In genomic region chr10:80670531-80670930, GRCm38 (mm10) we compare ENCODE assay signal across 17 mouse cellular contexts. TPM values are rescaled to one million over a fixed set of nuclear protein-coding genes. Genes with fewer than 3 reads are reported as not detected.
DNase-seq lines count a peak whose midpoint lies in the region; ATAC-seq and TF ChIP-seq lines count a peak whose summit lies in the region.
"Had no signal": no experiment of that assay in that cellular context is flagged by ENCODE, and none has a peak within 500 bp of the region (broad histone marks: within the 10 kb centered on the region; RNA-seq: fewer than 3 reads in every experiment).

No protein-coding gene starts in this region.

- no peak overlapping the region for H3K4me2 ChIP-seq in heart, embryonic 12.5 days
- H3K4me2 ChIP-seq in liver, postnatal 0 days (ENCODE audit: low read depth, low read length) = no peak overlapping the region
- H3K4me2 ChIP-seq: forebrain, embryonic 13.5 days; lung, embryonic 14.5 days; midbrain, embryonic 13.5 days; neural tube, embryonic 12.5 days had no signal

- H3K36me3 ChIP-seq in heart, embryonic 12.5 days = peaks cover 78% of the 10 kb centered on the region
- peaks cover 42% of the 10 kb centered on the region for H3K36me3 ChIP-seq in liver, adult 2 months (ENCODE audit: control insufficient read depth, insufficient read depth, low read length)
- peaks cover 82% of the 10 kb centered on the region for H3K36me3 ChIP-seq in liver, postnatal 0 days (replicated peaks; ENCODE audit: insufficient read depth, low read length)

- WGBS in heart, embryonic 12.5 days = 96% methylated on average over 2 of the region's 2 CpGs
- 38% methylated on average over 2 of the region's 2 CpGs for WGBS in liver, adult 2 months
- 96% methylated on average over 2 of the region's 2 CpGs for WGBS in liver, postnatal 0 days (ENCODE audit: insufficient replicate concordance)

- peaks cover 34% of the 10 kb centered on the region for H3K79me2 ChIP-seq in liver, adult 2 months (ENCODE audit: control insufficient read depth, insufficient read depth, low read length)

- TF ChIP-seq EP300 in liver, postnatal 0 days (IDR thresholded peaks at IDR 0.05; ENCODE audit: low read depth) = no peak

- TF ChIP-seq CTCF in liver, adult 2 months (IDR thresholded peaks at IDR 0.05; ENCODE audit: low read depth, low read length) = no peak
- no peak for TF ChIP-seq CTCF in liver, postnatal 0 days (IDR thresholded peaks at IDR 0.05; ENCODE audit: low read depth)

- H3K27ac ChIP-seq in heart, embryonic 12.5 days (ENCODE audit: poor library complexity, severe bottlenecking) = no peak overlapping the region
- H3K27ac ChIP-seq in liver, adult 2 months (replicated peaks; ENCODE audit: insufficient read depth, low read depth, low read length) = peak overlapping the region; percentile 33; the same call in 1 of the 2 replicates
- no peak overlapping the region for H3K27ac ChIP-seq in liver, postnatal 0 days (ENCODE audit: low read depth)
- H3K27ac ChIP-seq: forebrain, embryonic 13.5 days; left cerebral cortex, adult 2 months; midbrain, embryonic 13.5 days; neural tube, embryonic 12.5 days had no signal

- peaks cover 56% of the 10 kb centered on the region for H3K4me1 ChIP-seq in heart, embryonic 12.5 days (replicated peaks)
- H3K4me1 ChIP-seq in liver, adult 2 months (ENCODE audit: control insufficient read depth, insufficient read depth, low read length) = peaks cover 71% of the 10 kb centered on the region
- peaks cover 39% of the 10 kb centered on the region for H3K4me1 ChIP-seq in liver, postnatal 0 days (ENCODE audit: insufficient read depth)

- no peak for TF ChIP-seq POLR2A in liver, adult 2 months (IDR thresholded peaks at IDR 0.05; ENCODE audit: extremely low read depth, insufficient read depth, low read length)

- intact Hi-C loops in heart, postnatal 14 days (cut with DNase I) = no loop called here

- no peak for ATAC-seq in heart, embryonic 12.5 days (ENCODE audit: insufficient number of reproducible peaks, low FRiP score)
- ATAC-seq in liver, postnatal 0 days = no peak
- ATAC-seq: CD4-positive, CD25-positive, alpha-beta regulatory T cell, adult 4 months; forebrain, embryonic 13.5 days; midbrain, embryonic 13.5 days had no signal

- no peak overlapping the region for H3K4me3 ChIP-seq in heart, embryonic 12.5 days
- no peak overlapping the region for H3K4me3 ChIP-seq in liver, adult 2 months (ENCODE audit: insufficient read depth, low read depth, low read length)
- H3K4me3 ChIP-seq in liver, postnatal 0 days (ENCODE audit: low read depth, low read length) = no peak overlapping the region
- H3K4me3 ChIP-seq: forebrain, embryonic 13.5 days; left cerebral cortex, adult 2 months; megakaryocyte, embryonic 14.5 days; midbrain, embryonic 13.5 days; neural tube, embryonic 12.5 days had no signal

- H3K27me3 ChIP-seq in heart, embryonic 12.5 days (replicated peaks) = no peaks in the 10 kb centered on the region
- H3K27me3 ChIP-seq in liver, adult 2 months (ENCODE audit: control insufficient read depth, insufficient read depth, low read length) = no peaks in the 10 kb centered on the region
- no peaks in the 10 kb centered on the region for H3K27me3 ChIP-seq in liver, postnatal 0 days (ENCODE audit: insufficient read depth, low read length)
- H3K27me3 ChIP-seq: forebrain, embryonic 13.5 days; megakaryocyte, embryonic 14.5 days; midbrain, embryonic 13.5 days; neural tube, embryonic 12.5 days had no signal

- 0 out of 2 replicates have a peak overlapping the region, but pooled peaks have one; percentile 11 for H3K9ac ChIP-seq in heart, embryonic 12.5 days
- peak overlapping the region; percentile 29; the same call in 1 of the 2 replicates for H3K9ac ChIP-seq in liver, adult 2 months (ENCODE audit: low read depth, low read length)
- H3K9ac ChIP-seq in liver, postnatal 0 days (replicated peaks) = no peak overlapping the region
- H3K9ac ChIP-seq: lung, embryonic 14.5 days; neural tube, embryonic 12.5 days had no signal

- no peaks in the 10 kb centered on the region for H3K9me3 ChIP-seq in heart, embryonic 12.5 days (replicated peaks)
- H3K9me3 ChIP-seq in liver, postnatal 0 days (ENCODE audit: low read length) = no peaks in the 10 kb centered on the region
- H3K9me3 ChIP-seq: forebrain, embryonic 13.5 days; megakaryocyte, embryonic 14.5 days; midbrain, embryonic 13.5 days; neural tube, embryonic 12.5 days had no signal

- peak; percentile 58 for DNase-seq in cerebellum, adult 11-12 months
- no peak for DNase-seq in cerebellum, postnatal 4 days (ENCODE audit: low spot score in 2 of 2)
- no peak for DNase-seq in heart, postnatal 14 days
- peak; percentile 43 for DNase-seq in liver, adult 2 months (ENCODE audit: extremely low read depth, low read depth, low spot score)
- no peak for DNase-seq in liver, postnatal 0 days
- DNase-seq in adipocyte (ENCODE audit: low spot score) = peak; percentile 62
- no peak for DNase-seq in urinary bladder, postnatal 25 days (ENCODE audit: low spot score)
- DNase-seq: lung, embryonic 14.5 days; right cerebral cortex, postnatal 14 days; thymus, postnatal 14 days had no signal

RNA-seq across cellular contexts. Expression of gene Mknk2, which starts 7.4 kb away (rescaled TPM):
- 99.6 and 102 TPM in 2 replicates for polyA plus RNA-seq in heart, embryonic 12.5 days (2016; fragmentation: Nextera tagmentation; extraction: Ambion mirVana)
- total RNA-seq in heart, postnatal 14 days (2021) = 100 to 1,000 TPM; 166 to 169 TPM
- total RNA-seq in liver, adult 2 months (2014; rRNA removed) = 88.6 and 119 TPM in 2 replicates
- 87.0 and 116 TPM in 2 replicates for polyA plus RNA-seq in liver, adult 2 months (2012; rRNA removed)
- 45.8 and 46.1 TPM in 2 replicates for polyA plus RNA-seq in liver, postnatal 0 days (2015; fragmentation: Nextera tagmentation; extraction: Ambion mirVana)

RNA-seq across cellular contexts. Expression of gene Btbd2, which starts 13.7 kb away (rescaled TPM):
- 64.9 and 65.7 TPM in 2 replicates for polyA plus RNA-seq in heart, embryonic 12.5 days (2016; fragmentation: Nextera tagmentation; extraction: Ambion mirVana)
- 10 to 100 TPM; 40.6 to 41.9 TPM for total RNA-seq in heart, postnatal 14 days (2021)
- total RNA-seq in liver, adult 2 months (2014; rRNA removed) = 16.2 and 19.7 TPM in 2 replicates
- 36.1 and 36.8 TPM in 2 replicates for polyA plus RNA-seq in liver, adult 2 months (2012; rRNA removed)
- 10.7 and 11.5 TPM in 2 replicates for polyA plus RNA-seq in liver, postnatal 0 days (2015; fragmentation: Nextera tagmentation; extraction: Ambion mirVana)

RNA-seq across cellular contexts. Expression of gene Mob3a, which starts 31.2 kb away (rescaled TPM):
- 34.8 and 38.1 TPM in 2 replicates for polyA plus RNA-seq in heart, embryonic 12.5 days (2016; fragmentation: Nextera tagmentation; extraction: Ambion mirVana)
- total RNA-seq in heart, postnatal 14 days (2021) = 10 to 100 TPM in 1 of 2 experiments, 1 to 10 TPM in 1; 7.0 to 11.4 TPM
- 3.5 and 5.2 TPM in 2 replicates for total RNA-seq in liver, adult 2 months (2014; rRNA removed)
- 6.1 TPM in 2 replicates for polyA plus RNA-seq in liver, adult 2 months (2012; rRNA removed)
- 14.7 and 17.3 TPM in 2 replicates for polyA plus RNA-seq in liver, postnatal 0 days (2015; fragmentation: Nextera tagmentation; extraction: Ambion mirVana)

RNA-seq across cellular contexts. Expression of gene Izumo4, which starts 31.5 kb away (rescaled TPM):
- polyA plus RNA-seq in heart, embryonic 12.5 days (2016; fragmentation: Nextera tagmentation; extraction: Ambion mirVana) = 13.2 and 18.4 TPM in 2 replicates
- total RNA-seq in heart, postnatal 14 days (2021) = 1 to 10 TPM; 4.5 to 4.9 TPM
- total RNA-seq in liver, adult 2 months (2014; rRNA removed) = 17.2 and 18.3 TPM in 2 replicates
- polyA plus RNA-seq in liver, adult 2 months (2012; rRNA removed) = 42.5 and 49.7 TPM in 2 replicates
- 7.9 and 10.4 TPM in 2 replicates for polyA plus RNA-seq in liver, postnatal 0 days (2015; fragmentation: Nextera tagmentation; extraction: Ambion mirVana)

RNA-seq across cellular contexts. Expression of gene Csnk1g2, which starts 47.9 kb away (rescaled TPM):
- 131 and 136 TPM in 2 replicates for polyA plus RNA-seq in heart, embryonic 12.5 days (2016; fragmentation: Nextera tagmentation; extraction: Ambion mirVana)
- total RNA-seq in heart, postnatal 14 days (2021) = 100 to 1,000 TPM; 123 to 131 TPM
- 54.4 and 56.1 TPM in 2 replicates for total RNA-seq in liver, adult 2 months (2014; rRNA removed)
- polyA plus RNA-seq in liver, adult 2 months (2012; rRNA removed) = 110 and 123 TPM in 2 replicates
- polyA plus RNA-seq in liver, postnatal 0 days (2015; fragmentation: Nextera tagmentation; extraction: Ambion mirVana) = 41.4 and 45.8 TPM in 2 replicates

Comparison
In these comparisons a context has a peak if more than half of its experiments do, and no peak if none do; other contexts are left out.
1. DNase-seq: peak in cerebellum, adult 11-12 months (single experiment), liver, adult 2 months (single experiment) and adipocyte (single experiment); none in cerebellum, postnatal 4 days (0 of 2), heart, postnatal 14 days (0 of 2), liver, postnatal 0 days (single experiment) and urinary bladder, postnatal 25 days (single experiment).